Mouse (Mus musculus): ENCODE data around the gene Ubac2. TPM values are rescaled to one million over a fixed set of nuclear protein-coding genes. Genes with fewer than 3 reads are reported as not detected.

Ubac2 gene
- total and polyA plus RNA-seq, 2 experiments from 2014 or later = 43.6 to 51.7 TPM

GRCm38 (mm10) chr14:122038874-122039647, 160.6 kb downstream of the Ubac2 start:
- no peak for TF ChIP-seq CTCF (IDR thresholded peaks at IDR 0.05)
- DNase-seq (ENCODE audit: low spot score) (no peak), ATAC-seq (ENCODE audit: low FRiP score) (no peak)
- H3K4me2 ChIP-seq (ENCODE audit: low read depth, low read length, poor library complexity, severe bottlenecking) = no peak overlapping the region
- no peaks in the 10 kb centered on the region for H3K9me3 ChIP-seq (ENCODE audit: low read length)
- no peaks in the 10 kb centered on the region for H3K4me1 ChIP-seq (ENCODE audit: insufficient read depth, low read length)
- no peak overlapping the region for H3K27ac ChIP-seq (ENCODE audit: low read depth, low read length)
- no peak overlapping the region for H3K4me3 ChIP-seq (ENCODE audit: low read depth, low read length)
- H3K27me3 ChIP-seq (ENCODE audit: insufficient read depth, low read length) = no peaks in the 10 kb centered on the region
- no peaks in the 10 kb centered on the region for H3K36me3 ChIP-seq (ENCODE audit: insufficient read depth, low read length)
- WGBS = 86% methylated on average over 13 of the region's 13 CpGs
- no peak overlapping the region for H3K9ac ChIP-seq (replicated peaks; ENCODE audit: low read length, poor library complexity, severe bottlenecking)

GRCm38 (mm10) chr14:122041413-122041825, 163.0 kb downstream of the Ubac2 start:
- ATAC-seq (ENCODE audit: low FRiP score) = no peak
- WGBS = 86% methylated on average over 3 of the region's 3 CpGs
- H3K9me3 ChIP-seq (ENCODE audit: low read length) = no peaks in the 10 kb centered on the region
- TF ChIP-seq CTCF (IDR thresholded peaks at IDR 0.05) = no peak
- H3K4me1 ChIP-seq (ENCODE audit: insufficient read depth, low read length) = no peaks in the 10 kb centered on the region
- no peak overlapping the region for H3K4me2 ChIP-seq (ENCODE audit: low read depth, low read length, poor library complexity, severe bottlenecking)
- H3K9ac ChIP-seq (replicated peaks; ENCODE audit: low read length, poor library complexity, severe bottlenecking) = no peak overlapping the region
- no peak overlapping the region for H3K27ac ChIP-seq (ENCODE audit: low read depth, low read length)
- DNase-seq (ENCODE audit: low spot score) = no peak
- no peaks in the 10 kb centered on the region for H3K36me3 ChIP-seq (ENCODE audit: insufficient read depth, low read length)
- H3K4me3 ChIP-seq (ENCODE audit: low read depth, low read length) = no peak overlapping the region
- no peaks in the 10 kb centered on the region for H3K27me3 ChIP-seq (ENCODE audit: insufficient read depth, low read length)

GRCm38 (mm10) chr14:122042142-122042694, 163.8 kb downstream of the Ubac2 start:
- 87% methylated on average over 8 of the region's 8 CpGs for WGBS
- Histone ChIP-seq H3K36me3 (ENCODE audit: insufficient read depth, low read length) (no peaks in the 10 kb centered on the region), H3K4me1 (ENCODE audit: insufficient read depth, low read length) (no peaks in the 10 kb centered on the region), H3K27ac (ENCODE audit: low read depth, low read length) (no peak overlapping the region), H3K4me2 (ENCODE audit: low read depth, low read length, poor library complexity, severe bottlenecking) (no peak overlapping the region), H3K27me3 (ENCODE audit: insufficient read depth, low read length) (no peaks in the 10 kb centered on the region), H3K9ac (replicated peaks; ENCODE audit: low read length, poor library complexity, severe bottlenecking) (no peak overlapping the region), H3K9me3 (ENCODE audit: low read length) (no peaks in the 10 kb centered on the region), H3K4me3 (ENCODE audit: low read depth, low read length) (no peak overlapping the region)
- no peak for DNase-seq (ENCODE audit: low spot score)
- TF ChIP-seq CTCF (IDR thresholded peaks at IDR 0.05) = no peak
- no peak for ATAC-seq (ENCODE audit: low FRiP score)

GRCm38 (mm10) chr14:122047784-122048183, 169.4 kb downstream of the Ubac2 start:
- WGBS = 92% methylated on average over 8 of the region's 8 CpGs
- no peaks in the 10 kb centered on the region for H3K4me1 ChIP-seq (ENCODE audit: insufficient read depth, low read length)
- H3K9ac ChIP-seq (replicated peaks; ENCODE audit: low read length, poor library complexity, severe bottlenecking) = no peak overlapping the region
- H3K4me2 ChIP-seq (ENCODE audit: low read depth, low read length, poor library complexity, severe bottlenecking) = no peak overlapping the region
- H3K27ac ChIP-seq (ENCODE audit: low read depth, low read length) = no peak overlapping the region
- no peak for DNase-seq (ENCODE audit: low spot score)
- no peaks in the 10 kb centered on the region for H3K9me3 ChIP-seq (ENCODE audit: low read length)
- ATAC-seq (ENCODE audit: low FRiP score) = no peak
- TF ChIP-seq CTCF (IDR thresholded peaks at IDR 0.05) = no peak
- H3K27me3 ChIP-seq (ENCODE audit: insufficient read depth, low read length) = no peaks in the 10 kb centered on the region
- H3K4me3 ChIP-seq (ENCODE audit: low read depth, low read length) = no peak overlapping the region
- H3K36me3 ChIP-seq (ENCODE audit: insufficient read depth, low read length) = no peaks in the 10 kb centered on the region

GRCm38 (mm10) chr14:122048816-122049215, 170.4 kb downstream of the Ubac2 start:
- no peak for TF ChIP-seq CTCF (IDR thresholded peaks at IDR 0.05)
- H3K36me3 ChIP-seq (ENCODE audit: insufficient read depth, low read length) = no peaks in the 10 kb centered on the region
- H3K4me2 ChIP-seq (ENCODE audit: low read depth, low read length, poor library complexity, severe bottlenecking) = no peak overlapping the region
- no peaks in the 10 kb centered on the region for H3K27me3 ChIP-seq (ENCODE audit: insufficient read depth, low read length)
- no peak for ATAC-seq (ENCODE audit: low FRiP score)
- no peaks in the 10 kb centered on the region for H3K4me1 ChIP-seq (ENCODE audit: insufficient read depth, low read length)
- no peak for DNase-seq (ENCODE audit: low spot score)
- H3K27ac ChIP-seq (ENCODE audit: low read depth, low read length) = no peak overlapping the region
- no peak overlapping the region for H3K9ac ChIP-seq (replicated peaks; ENCODE audit: low read length, poor library complexity, severe bottlenecking)
- 86% methylated on average over 9 of the region's 9 CpGs for WGBS
- no peaks in the 10 kb centered on the region for H3K9me3 ChIP-seq (ENCODE audit: low read length)
- no peak overlapping the region for H3K4me3 ChIP-seq (ENCODE audit: low read depth, low read length)

- no peaks in the 10 kb centered on the region for H3K36me3 ChIP-seq (ENCODE audit: insufficient read depth, low read length)
- no peaks in the 10 kb centered on the region for H3K4me1 ChIP-seq (ENCODE audit: insufficient read depth, low read length)
- no peak for TF ChIP-seq CTCF (IDR thresholded peaks at IDR 0.05)
- no peaks in the 10 kb centered on the region for H3K27me3 ChIP-seq (ENCODE audit: insufficient read depth, low read length)
- no peak for ATAC-seq (ENCODE audit: low FRiP score)
- H3K9ac ChIP-seq (replicated peaks; ENCODE audit: low read length, poor library complexity, severe bottlenecking) = no peak overlapping the region
- no peak for DNase-seq (ENCODE audit: low spot score)
- no peak overlapping the region for H3K4me2 ChIP-seq (ENCODE audit: low read depth, low read length, poor library complexity, severe bottlenecking)
- no peaks in the 10 kb centered on the region for H3K9me3 ChIP-seq (ENCODE audit: low read length)
- WGBS = 89% methylated on average over 9 of the region's 9 CpGs
- H3K4me3 ChIP-seq (ENCODE audit: low read depth, low read length) = no peak overlapping the region
- no peak overlapping the region for H3K27ac ChIP-seq (ENCODE audit: low read depth, low read length)
These were observed 174.6 kb downstream of the Ubac2 start for GRCm38 (mm10) chr14:122052896-122053635.
